Mouse (Mus musculus): ENCODE measurements around the gene Ntrk2.
"Not testable (repeated sequence)": the region's sequence is repeated elsewhere in the genome, so short reads cannot be mapped to it uniquely, and the experiment has no call there.

Gene Ntrk2

GRCm38 (mm10) chr13:59030574-59030973, 224.2 kb downstream of the Ntrk2 start:
- DNase-seq (ENCODE audit: extremely low spot score, low spot score) = no peak

- DNase-seq (ENCODE audit: extremely low spot score, low spot score) = peak; percentile 19
Measured at GRCm38 (mm10) chr13:59040156-59040915, 234.0 kb downstream of the Ntrk2 start.

- DNase-seq (ENCODE audit: extremely low spot score, low spot score) = peak; percentile 69
Measured at GRCm38 (mm10) chr13:59041013-59041764, 234.8 kb downstream of the Ntrk2 start.

GRCm38 (mm10) chr13:59052188-59052587, 245.8 kb downstream of the Ntrk2 start:
- DNase-seq (ENCODE audit: extremely low spot score, low spot score) = no peak

- not testable (repeated sequence) for DNase-seq (ENCODE audit: extremely low spot score, low spot score)
Measured at GRCm38 (mm10) chr13:59054331-59054730, 248.0 kb downstream of the Ntrk2 start.

GRCm38 (mm10) chr13:59056859-59057258, 250.5 kb downstream of the Ntrk2 start:
- DNase-seq (ENCODE audit: extremely low spot score, low spot score) = no peak

- no peak for DNase-seq (ENCODE audit: extremely low spot score, low spot score)
Measured at GRCm38 (mm10) chr13:59057886-59058285, 251.5 kb downstream of the Ntrk2 start.

- no peak for DNase-seq (ENCODE audit: extremely low spot score, low spot score)
Measured at GRCm38 (mm10) chr13:59059118-59059517, 252.7 kb downstream of the Ntrk2 start.

- DNase-seq (ENCODE audit: extremely low spot score, low spot score) = no peak
Measured at GRCm38 (mm10) chr13:59065677-59066076, 259.3 kb downstream of the Ntrk2 start.

GRCm38 (mm10) chr13:59073635-59074256, 267.4 kb downstream of the Ntrk2 start:
- peak; percentile 85 for DNase-seq (ENCODE audit: extremely low spot score, low spot score)

- DNase-seq (ENCODE audit: extremely low spot score, low spot score) = no peak
Measured at GRCm38 (mm10) chr13:59076489-59076888, 270.1 kb downstream of the Ntrk2 start.

- DNase-seq (ENCODE audit: extremely low spot score, low spot score) = no peak
Measured at GRCm38 (mm10) chr13:59079761-59080461, 273.5 kb downstream of the Ntrk2 start.

GRCm38 (mm10) chr13:59080468-59080867, 274.1 kb downstream of the Ntrk2 start:
- DNase-seq (ENCODE audit: extremely low spot score, low spot score) = no peak

GRCm38 (mm10) chr13:59089016-59089415, 282.6 kb downstream of the Ntrk2 start:
- DNase-seq (ENCODE audit: extremely low spot score, low spot score) = no peak

GRCm38 (mm10) chr13:59091138-59091971, 285.0 kb downstream of the Ntrk2 start:
- DNase-seq (ENCODE audit: extremely low spot score, low spot score) = peak; percentile 30

- no peak for DNase-seq (ENCODE audit: extremely low spot score, low spot score)
Measured at GRCm38 (mm10) chr13:59092045-59092857, 285.9 kb downstream of the Ntrk2 start.

GRCm38 (mm10) chr13:59092858-59093154, 286.4 kb downstream of the Ntrk2 start:
- peak; percentile 73 for DNase-seq (ENCODE audit: extremely low spot score, low spot score)

- DNase-seq (ENCODE audit: extremely low spot score, low spot score) = no peak
Measured at GRCm38 (mm10) chr13:59094722-59095121, 288.4 kb downstream of the Ntrk2 start.

- DNase-seq (ENCODE audit: extremely low spot score, low spot score) = no peak
Measured at GRCm38 (mm10) chr13:59095811-59096391, 289.5 kb downstream of the Ntrk2 start.

GRCm38 (mm10) chr13:59100086-59100485, 293.7 kb downstream of the Ntrk2 start:
- no peak for DNase-seq (ENCODE audit: extremely low spot score, low spot score)
